Mouse (Mus musculus): ENCODE data around the gene Ctns. TPM values are rescaled to one million over a fixed set of nuclear protein-coding genes. Genes with fewer than 3 reads are reported as not detected.

Ctns gene
- polyA plus RNA-seq, 1 experiment from 2014 or later: 26.0 TPM

DNA sequence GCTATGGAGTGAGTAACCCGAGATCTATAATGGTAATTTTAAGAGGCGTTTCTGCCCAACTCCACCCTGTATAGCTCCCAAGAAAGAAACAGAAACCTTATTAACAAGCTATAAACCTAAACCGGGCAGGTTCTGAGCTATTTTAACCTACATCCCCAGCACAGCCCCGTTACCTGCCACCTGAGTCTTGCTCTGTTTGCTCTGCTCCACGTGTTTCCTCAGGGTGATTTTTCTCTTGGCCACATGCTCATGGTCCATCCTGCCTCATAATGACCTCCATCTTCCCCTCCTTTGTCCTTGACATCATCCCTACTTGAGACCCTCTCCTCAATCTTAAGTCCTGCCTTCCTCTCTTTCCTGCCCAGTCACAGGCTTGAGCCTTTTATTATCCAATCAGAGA is 64.6 kb downstream of the Ctns start:
- H3K4me3 ChIP-seq: peak overlapping the region; percentile 15; the same call in 1 of the 2 replicates
- no peaks in the 10 kb centered on the region for H3K27me3 ChIP-seq
- 42% methylated on average over 5 of the region's 5 CpGs for WGBS
- no peak overlapping the region for H3K27ac ChIP-seq
- ATAC-seq (ENCODE audit: low FRiP score, low read depth): no peak
- H3K36me3 ChIP-seq: peaks cover 31% of the 10 kb centered on the region
- H3K9me3 ChIP-seq: 0 out of 2 replicates have a peak, but pooled peaks cover 3% of the 10 kb centered on the region
- peak overlapping the region; percentile 46 for H3K4me2 ChIP-seq (replicated peaks)
- H3K4me1 ChIP-seq: peaks cover 40% of the 10 kb centered on the region
- H3K9ac ChIP-seq: no peak overlapping the region

Other genes starting within 250 kb of the Ctns start
- 0.96 and 1.3 TPM in 2 replicates for gene Atp2a3, start 237.9 kb downstream of the Ctns start, polyA plus RNA-seq (2015; fragmentation: Nextera tagmentation; extraction: Ambion mirVana)
- 0.84 and 1.0 TPM in 2 replicates for gene P2rx1, start 199.9 kb downstream of the Ctns start, polyA plus RNA-seq (2015; fragmentation: Nextera tagmentation; extraction: Ambion mirVana)
- 11.3 and 12.7 TPM in 2 replicates for gene Camkk1, start 180.0 kb downstream of the Ctns start, polyA plus RNA-seq (2015; fragmentation: Nextera tagmentation; extraction: Ambion mirVana)
- gene Ncbp3, start 151.3 kb downstream of the Ctns start, polyA plus RNA-seq (2015; fragmentation: Nextera tagmentation; extraction: Ambion mirVana): 14.0 and 14.5 TPM in 2 replicates
- gene Itgae, start 108.5 kb downstream of the Ctns start, polyA plus RNA-seq (2015; fragmentation: Nextera tagmentation; extraction: Ambion mirVana): 0.32 and 0.57 TPM in 2 replicates
- gene Haspin, start 60.7 kb downstream of the Ctns start, polyA plus RNA-seq (2015; fragmentation: Nextera tagmentation; extraction: Ambion mirVana): 14.5 and 15.5 TPM in 2 replicates
- gene P2rx5, start 38.6 kb downstream of the Ctns start, polyA plus RNA-seq (2015; fragmentation: Nextera tagmentation; extraction: Ambion mirVana): 0.70 and 0.89 TPM in 2 replicates
- 96.7 and 98.9 TPM in 2 replicates for gene Emc6, start 22.0 kb downstream of the Ctns start, polyA plus RNA-seq (2015; fragmentation: Nextera tagmentation; extraction: Ambion mirVana)
- gene Tax1bp3, start 22.0 kb downstream of the Ctns start, polyA plus RNA-seq (2015; fragmentation: Nextera tagmentation; extraction: Ambion mirVana): 244 and 248 TPM in 2 replicates
- 1.9 and 2.6 TPM in 2 replicates for gene Shpk, start 418 bp upstream of the Ctns start, polyA plus RNA-seq (2015; fragmentation: Nextera tagmentation; extraction: Ambion mirVana)
- gene Trpv1, start 35.2 kb upstream of the Ctns start, polyA plus RNA-seq (2015; fragmentation: Nextera tagmentation; extraction: Ambion mirVana): 0.05 and 0.17 TPM in 2 replicates
- gene Trpv3, start 68.3 kb upstream of the Ctns start, polyA plus RNA-seq (2015; fragmentation: Nextera tagmentation; extraction: Ambion mirVana): 0.09 and 0.14 TPM in 2 replicates
- gene Aspa, start 130.6 kb upstream of the Ctns start, polyA plus RNA-seq (2015; fragmentation: Nextera tagmentation; extraction: Ambion mirVana): 1.0 and 1.2 TPM in 2 replicates
- not detected in 2 replicates for gene Gm49340, start 130.7 kb upstream of the Ctns start, polyA plus RNA-seq (2015; fragmentation: Nextera tagmentation; extraction: Ambion mirVana)
- not detected in 2 replicates for gene Spata22, start 130.7 kb upstream of the Ctns start, polyA plus RNA-seq (2015; fragmentation: Nextera tagmentation; extraction: Ambion mirVana)
- not detected in 2 replicates for gene Olfr20, start 151.7 kb upstream of the Ctns start, polyA plus RNA-seq (2015; fragmentation: Nextera tagmentation; extraction: Ambion mirVana)
- gene Olfr376, start 172.2 kb upstream of the Ctns start, polyA plus RNA-seq (2015; fragmentation: Nextera tagmentation; extraction: Ambion mirVana): not detected in 2 replicates
- gene Olfr1, start 200.6 kb upstream of the Ctns start, polyA plus RNA-seq (2015; fragmentation: Nextera tagmentation; extraction: Ambion mirVana): not detected in 2 replicates
- not detected in 2 replicates for gene Olfr378, start 229.4 kb upstream of the Ctns start, polyA plus RNA-seq (2015; fragmentation: Nextera tagmentation; extraction: Ambion mirVana)